Mouse (Mus musculus): ENCODE measurements around the gene Cog3.

Gene Cog3

DNA sequence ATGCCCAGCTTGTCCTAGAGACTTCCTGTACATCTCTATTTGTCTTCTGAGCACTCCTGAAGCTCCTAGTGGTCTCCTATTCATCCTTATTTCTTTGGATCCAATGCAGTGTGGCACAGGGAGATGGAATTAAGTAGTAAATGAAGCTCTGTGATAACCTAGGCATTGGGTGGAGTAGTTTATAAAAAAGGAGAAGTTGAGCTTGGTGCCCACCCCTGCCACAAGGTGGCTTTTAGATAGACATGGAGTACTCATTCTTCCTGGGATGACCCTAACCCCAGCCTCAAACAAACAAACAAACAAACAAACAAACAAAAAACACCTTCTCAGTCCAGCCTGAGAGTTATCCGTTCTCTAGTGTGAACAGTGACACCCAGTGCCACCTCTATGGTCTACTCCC lies 56.4 kb downstream of the Cog3 start:
- no peak for DNase-seq (ENCODE audit: low spot score in 2 of 2)

DNA sequence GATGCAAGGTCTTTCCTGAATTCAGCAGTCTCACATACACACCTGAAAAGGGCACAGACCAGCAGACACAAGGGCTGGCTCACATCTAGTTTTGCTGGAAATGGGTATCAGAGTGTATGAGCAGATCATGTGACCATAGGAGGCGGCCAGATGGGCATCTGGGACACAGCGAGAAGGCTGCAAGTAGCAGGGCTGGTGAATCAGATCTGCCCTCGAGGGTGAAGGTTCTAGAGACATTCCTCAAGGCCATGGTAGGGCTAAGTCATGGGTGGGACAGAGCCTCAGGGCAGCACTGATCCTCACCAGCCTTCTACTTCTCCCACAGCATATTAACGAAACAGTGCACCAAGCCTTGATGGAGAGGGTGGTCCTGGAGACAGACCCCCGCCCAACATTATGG lies 58.2 kb downstream of the Cog3 start:
- no peak for DNase-seq (ENCODE audit: low spot score in 2 of 2)

DNA sequence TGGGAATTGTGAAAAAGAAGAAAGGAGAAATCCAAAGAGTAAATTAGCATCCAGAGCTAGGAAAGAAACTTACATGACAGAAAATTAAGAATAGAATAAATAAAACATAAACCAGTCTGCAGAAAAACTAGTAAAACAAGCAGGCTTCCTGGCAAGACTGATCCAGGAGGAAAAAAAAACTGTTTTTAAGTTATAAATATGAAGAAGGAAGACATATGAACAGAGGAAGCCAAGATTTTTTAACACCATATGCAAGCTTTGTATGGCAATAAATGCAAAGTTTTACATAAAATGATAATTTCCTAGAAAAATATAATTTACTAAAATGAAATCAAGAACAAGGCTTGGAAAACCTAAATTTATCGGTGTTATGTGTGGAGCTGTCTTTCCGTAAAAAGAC lies 63.9 kb downstream of the Cog3 start:
- no peak for DNase-seq (ENCODE audit: low spot score in 2 of 2)

DNA sequence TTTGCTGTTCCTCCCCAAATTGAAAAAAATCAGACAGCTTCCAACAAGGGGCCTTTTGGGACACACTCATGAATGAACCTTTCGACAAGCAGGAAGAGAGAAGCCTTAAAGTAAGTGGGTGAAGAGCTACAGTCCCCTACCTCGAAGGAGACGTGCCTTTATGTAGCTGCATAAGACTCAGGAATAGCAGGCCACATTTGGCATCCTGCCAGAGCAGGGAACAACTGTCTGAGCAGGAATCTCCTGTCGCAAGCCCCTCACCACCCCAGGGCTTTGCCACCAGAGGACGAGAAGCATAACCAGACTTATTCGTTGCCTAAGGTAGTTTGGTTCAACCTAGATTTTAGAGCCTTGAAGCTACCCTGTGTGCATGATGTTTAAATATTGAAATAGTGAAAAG lies 78.0 kb downstream of the Cog3 start:
- DNase-seq (ENCODE audit: low spot score in 2 of 2), result no peak

DNA sequence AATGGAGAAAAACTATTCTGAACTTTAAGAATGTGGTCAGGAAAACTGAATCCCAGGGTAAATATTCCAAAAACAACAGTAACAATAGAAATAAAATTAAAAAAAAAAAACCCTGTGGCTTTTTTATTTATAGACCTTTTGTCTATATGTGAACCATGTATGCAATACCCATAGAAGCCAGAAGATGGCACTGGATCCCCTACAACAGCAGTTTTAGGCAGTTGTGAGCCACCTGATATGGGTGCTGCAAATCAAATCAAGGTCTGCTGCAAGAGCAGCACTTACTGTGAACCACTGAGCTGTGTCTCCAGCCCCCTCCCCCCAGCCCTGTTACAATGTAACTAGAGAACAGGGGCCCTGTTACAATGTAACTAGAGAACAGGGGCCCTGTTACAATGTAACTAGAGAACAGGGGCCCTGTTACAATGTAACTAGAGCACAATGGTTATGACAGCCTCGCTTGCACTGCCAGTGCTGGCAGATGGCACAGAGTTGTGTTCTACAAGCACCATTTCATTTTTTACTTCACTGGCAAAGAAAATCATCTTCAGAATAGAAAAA lies 85.2 kb downstream of the Cog3 start:
- no peak for DNase-seq (ENCODE audit: low spot score in 2 of 2)

DNA sequence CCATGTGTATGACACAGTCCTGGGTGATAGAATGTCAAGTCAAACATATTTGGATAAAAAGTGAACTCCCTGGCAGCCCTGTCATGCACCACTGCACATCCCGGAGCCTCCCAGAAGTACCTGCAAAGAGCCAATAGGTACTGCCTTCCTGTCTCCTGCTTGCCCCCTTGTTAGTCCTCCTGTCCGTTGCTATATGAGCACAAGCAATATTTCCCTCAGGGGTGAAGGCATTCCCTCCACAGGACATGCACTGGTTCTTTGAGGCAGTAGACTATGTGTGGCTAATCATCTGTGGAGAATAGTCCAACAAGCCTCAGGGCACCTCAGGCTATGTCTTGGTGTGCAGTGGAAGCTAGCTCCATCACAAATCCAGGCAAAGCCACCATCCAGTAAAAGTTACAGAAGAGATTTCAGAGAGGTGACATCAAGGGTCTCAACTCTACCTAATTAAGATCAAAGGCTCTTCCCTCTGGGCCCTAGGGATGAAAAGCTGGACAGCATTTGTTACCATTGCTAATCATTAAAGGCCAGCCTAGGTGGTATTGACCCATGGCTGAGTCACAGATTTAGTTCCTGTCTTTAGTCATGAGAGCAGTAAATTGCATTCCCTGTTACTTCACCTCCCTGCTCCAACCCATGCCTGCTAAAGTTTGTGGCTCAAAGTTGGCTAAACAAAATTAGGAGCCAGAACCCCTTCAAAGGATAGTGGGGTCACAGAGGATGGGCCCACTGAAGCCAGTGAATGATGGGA lies 88.7 kb downstream of the Cog3 start:
- no peak for DNase-seq (ENCODE audit: low spot score in 2 of 2)

DNA sequence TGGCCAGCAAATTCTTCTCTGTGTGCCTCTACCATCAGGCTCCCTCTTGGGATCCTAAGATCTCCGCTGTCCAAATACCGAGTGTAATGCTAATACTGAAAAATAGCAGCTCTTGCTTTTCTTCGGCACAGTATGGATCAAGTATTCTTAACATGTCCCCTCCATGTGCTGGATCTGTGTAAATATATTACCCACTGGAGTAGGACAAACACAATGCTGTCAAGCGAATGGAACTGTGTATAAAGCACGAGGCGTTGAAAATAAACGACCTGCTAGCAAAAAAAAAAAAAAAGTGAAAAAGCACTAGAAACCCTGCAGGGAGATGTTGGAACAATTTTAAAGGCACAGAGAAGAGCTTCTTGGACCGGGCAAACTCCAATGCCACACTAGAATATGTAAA lies 92.8 kb downstream of the Cog3 start:
- DNase-seq (ENCODE audit: low spot score in 2 of 2), result no peak

DNA sequence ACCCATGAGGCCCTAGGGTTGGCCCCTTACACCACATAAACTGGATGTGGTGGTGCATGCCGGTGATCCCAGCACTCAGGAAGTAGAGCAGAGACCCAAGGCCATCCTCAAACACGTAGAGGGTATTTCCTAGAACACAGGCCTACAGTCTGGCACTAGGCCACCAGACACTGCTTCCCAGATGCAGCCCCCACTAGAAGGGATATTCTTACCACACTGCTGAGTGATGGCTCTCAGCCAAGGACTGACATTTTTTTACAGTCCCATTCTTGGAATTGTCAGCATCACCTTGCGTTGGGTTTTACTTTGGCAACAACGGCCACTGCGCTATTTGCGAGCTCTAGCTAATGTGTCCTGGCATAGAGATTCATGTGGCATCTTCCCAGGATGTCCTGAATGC lies 93.4 kb downstream of the Cog3 start:
- no peak for DNase-seq (ENCODE audit: low spot score in 2 of 2)
